Mouse (Mus musculus): ENCODE results near the gene Mdk.

DNA sequence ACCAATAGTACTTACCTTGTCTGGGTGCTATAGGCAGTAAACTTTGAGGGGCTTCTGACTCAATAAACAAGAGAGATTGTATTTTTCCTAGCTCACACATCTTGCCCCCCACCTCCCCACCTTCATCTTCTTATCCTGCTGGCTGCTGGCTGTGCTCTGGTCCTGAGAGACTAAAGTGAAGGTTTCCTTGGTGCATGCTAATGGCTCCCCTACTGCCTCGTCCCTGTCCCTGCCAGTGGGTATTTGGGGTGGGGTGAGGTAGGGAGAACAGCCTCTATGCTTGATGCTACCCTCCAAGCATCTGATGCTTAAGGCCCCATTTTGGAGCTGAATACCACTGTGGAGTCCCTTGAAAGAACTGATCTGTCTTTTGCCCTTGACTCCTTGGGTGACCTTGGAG is 7.4 kb downstream of the Mdk start:
- TF ChIP-seq CTCF (IDR thresholded peaks at IDR 0.05; ENCODE audit: insufficient read depth, low read depth, low read length) (no peak), POLR2A (IDR thresholded peaks at IDR 0.05; ENCODE audit: insufficient read depth, low read depth, low read length) (no peak)

Measured in olfactory bulb, adult 2 months (tissue).